14 mouse cellular contexts compared by ENCODE assay signal in the genomic region with DNA sequence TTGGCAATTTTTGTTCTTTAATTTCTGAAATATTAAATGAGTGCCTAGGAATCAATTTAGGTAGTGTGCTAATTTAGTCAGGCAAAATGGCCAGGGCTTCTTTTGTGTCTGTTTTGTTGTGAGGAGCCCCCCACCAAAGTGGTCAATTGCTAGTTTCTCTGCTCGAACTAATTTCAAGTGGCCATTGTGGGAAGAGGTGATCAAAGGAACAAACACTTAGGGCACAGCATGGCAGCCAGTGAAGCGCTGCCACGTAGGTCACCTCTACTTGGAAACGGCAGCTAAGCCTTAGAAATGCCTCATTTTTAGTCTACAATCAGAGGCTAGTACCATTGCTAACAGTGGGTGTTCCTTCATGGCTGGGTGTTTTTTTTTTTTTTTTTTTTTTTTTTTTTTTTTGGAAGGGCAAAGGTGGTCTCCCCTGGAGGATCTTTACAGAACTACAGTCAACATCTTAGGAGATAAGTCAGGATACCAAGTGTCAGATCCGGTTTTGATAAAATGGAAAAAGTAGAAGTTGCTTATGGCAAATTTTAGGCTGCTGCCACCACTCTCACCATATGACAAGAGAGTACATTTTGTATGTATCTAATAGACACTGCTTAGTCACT. TPM values are rescaled to one million over a fixed set of nuclear protein-coding genes. Genes with fewer than 3 reads are reported as not detected.
A peak's percentile ranks its signal among the peaks of the same experiment; 100 is the strongest.
DNase-seq lines count a peak whose midpoint lies in the region; ATAC-seq and TF ChIP-seq lines count a peak whose summit lies in the region.
"Had no signal": no experiment of that assay in that cellular context is flagged by ENCODE, and none has a peak within 500 bp of the region (broad histone marks: within the 10 kb centered on the region; RNA-seq: fewer than 3 reads in every experiment).

No protein-coding gene starts in this region.

- H3K4me2 ChIP-seq in intestine, embryonic 14.5 days (ENCODE audit: low read length), result peak overlapping the region; percentile 66
- H3K4me2 ChIP-seq in intestine, embryonic 16.5 days (ENCODE audit: low read depth, low read length), result no peak overlapping the region
- peak overlapping the region; percentile 32 for H3K4me2 ChIP-seq in forebrain, embryonic 16.5 days (ENCODE audit: low read length)
- H3K4me2 ChIP-seq in midbrain, embryonic 12.5 days (replicated peaks), result peak overlapping the region; percentile 82
- H3K4me2 ChIP-seq: liver, embryonic 11.5 days had no signal

- no peak for ATAC-seq in intestine, embryonic 14.5 days (replicated peaks; ENCODE audit: low FRiP score, low TSS enrichment, low read depth)
- no peak for ATAC-seq in intestine, embryonic 16.5 days
- no peak for ATAC-seq in forebrain, embryonic 16.5 days
- no peak for ATAC-seq in midbrain, embryonic 12.5 days (ENCODE audit: low FRiP score, low read depth)
- ATAC-seq: activated CD4-positive, CD25-positive, alpha-beta regulatory T cell, adult 4 months had no signal

- H3K4me3 ChIP-seq in intestine, embryonic 14.5 days (ENCODE audit: low read depth, low read length), result no peak overlapping the region
- H3K4me3 ChIP-seq in intestine, embryonic 16.5 days (ENCODE audit: low read length), result no peak overlapping the region
- peak overlapping the region; percentile 18; the same call in 1 of the 2 replicates for H3K4me3 ChIP-seq in cortical plate, adult 2 months (ENCODE audit: insufficient read depth, low read length)
- H3K4me3 ChIP-seq in forebrain, embryonic 16.5 days (replicated peaks; ENCODE audit: low read length), result peak overlapping the region; percentile 8; the same call in 1 of the 2 replicates
- H3K4me3 ChIP-seq in midbrain, embryonic 12.5 days, result peak overlapping the region; percentile 14; the same call in 1 of the 2 replicates
- H3K4me3 ChIP-seq: gastrocnemius, adult 2 months; megakaryocyte, embryonic 14.5 days had no signal

- no peak for TF ChIP-seq POLR2A in cortical plate, adult 2 months (IDR thresholded peaks at IDR 0.05; ENCODE audit: extremely low read depth, insufficient read depth, low read length)

- 0 out of 2 replicates have a peak, but pooled peaks cover 5% of the 10 kb centered on the region for H3K4me1 ChIP-seq in intestine, embryonic 14.5 days (replicated peaks; ENCODE audit: control insufficient read depth, insufficient read depth, low read length)
- peaks cover 7% of the 10 kb centered on the region; the same call in 1 of the 2 replicates for H3K4me1 ChIP-seq in intestine, embryonic 16.5 days (ENCODE audit: control insufficient read depth, insufficient read depth, low read length)
- H3K4me1 ChIP-seq in cortical plate, adult 2 months (ENCODE audit: control insufficient read depth, insufficient read depth, low read length), result no peaks in the 10 kb centered on the region; the same call in 1 of the 2 replicates
- peaks cover 10% of the 10 kb centered on the region for H3K4me1 ChIP-seq in forebrain, embryonic 16.5 days (replicated peaks; ENCODE audit: control insufficient read depth, insufficient read depth, low read length)
- H3K4me1 ChIP-seq in midbrain, embryonic 12.5 days, result peaks cover 7% of the 10 kb centered on the region; the same call in 1 of the 2 replicates

- intact Hi-C loops in gastrocnemius, postnatal 36 days (cut with DNase I), result loop anchor here (5.0 kb wide), 1 partner anchor 349 kb away; no protein-coding TSS in a partner anchor

- H3K27me3 ChIP-seq in intestine, embryonic 14.5 days (replicated peaks; ENCODE audit: control insufficient read depth, insufficient read depth, low read length), result no peaks in the 10 kb centered on the region
- H3K27me3 ChIP-seq in intestine, embryonic 16.5 days (replicated peaks; ENCODE audit: control insufficient read depth, insufficient read depth, low read length), result no peaks in the 10 kb centered on the region
- H3K27me3 ChIP-seq in forebrain, embryonic 16.5 days (replicated peaks; ENCODE audit: control insufficient read depth, insufficient read depth, low read length), result no peaks in the 10 kb centered on the region
- peaks cover 6% of the 10 kb centered on the region; the same call in 1 of the 2 replicates for H3K27me3 ChIP-seq in midbrain, embryonic 12.5 days

- H3K36me3 ChIP-seq in intestine, embryonic 14.5 days (ENCODE audit: control insufficient read depth, insufficient read depth, low read length), result no peaks in the 10 kb centered on the region
- H3K36me3 ChIP-seq in intestine, embryonic 16.5 days (ENCODE audit: control insufficient read depth, insufficient read depth, low read length), result no peaks in the 10 kb centered on the region
- H3K36me3 ChIP-seq in forebrain, embryonic 16.5 days (ENCODE audit: control insufficient read depth, insufficient read depth), result no peaks in the 10 kb centered on the region
- no peaks in the 10 kb centered on the region for H3K36me3 ChIP-seq in midbrain, embryonic 12.5 days

- 70% methylated on average over 5 of the region's 5 CpGs for WGBS in intestine, embryonic 14.5 days
- 68% methylated on average over 5 of the region's 5 CpGs for WGBS in intestine, embryonic 16.5 days
- WGBS in forebrain, embryonic 16.5 days, result 16% methylated on average over 5 of the region's 5 CpGs
- WGBS in midbrain, embryonic 12.5 days, result 22% methylated on average over 5 of the region's 5 CpGs

- no peak overlapping the region for H3K27ac ChIP-seq in intestine, embryonic 14.5 days (ENCODE audit: low read depth)
- no peak overlapping the region for H3K27ac ChIP-seq in intestine, embryonic 16.5 days (ENCODE audit: low read length)
- no peak overlapping the region for H3K27ac ChIP-seq in cortical plate, adult 2 months (ENCODE audit: insufficient read depth, low read length)
- H3K27ac ChIP-seq in forebrain, embryonic 16.5 days (ENCODE audit: low read length), result no peak overlapping the region
- H3K27ac ChIP-seq in midbrain, embryonic 12.5 days (replicated peaks), result no peak overlapping the region
- H3K27ac ChIP-seq: gastrocnemius, adult 2 months had no signal

- no peak overlapping the region for H3K9ac ChIP-seq in intestine, embryonic 14.5 days (ENCODE audit: low read length)
- H3K9ac ChIP-seq in intestine, embryonic 16.5 days (ENCODE audit: low read depth, low read length), result no peak overlapping the region
- H3K9ac ChIP-seq in forebrain, embryonic 16.5 days (replicated peaks; ENCODE audit: low read depth, low read length), result no peak overlapping the region
- H3K9ac ChIP-seq in midbrain, embryonic 12.5 days (replicated peaks), result no peak overlapping the region

- no peaks in the 10 kb centered on the region for H3K9me3 ChIP-seq in intestine, embryonic 14.5 days (ENCODE audit: control insufficient read depth, low read length)
- H3K9me3 ChIP-seq in intestine, embryonic 16.5 days (ENCODE audit: control insufficient read depth, low read length), result no peaks in the 10 kb centered on the region
- H3K9me3 ChIP-seq in forebrain, embryonic 16.5 days (ENCODE audit: control insufficient read depth, low read length), result no peaks in the 10 kb centered on the region
- no peaks in the 10 kb centered on the region for H3K9me3 ChIP-seq in midbrain, embryonic 12.5 days

- DNase-seq in intestine, embryonic 14.5 days (ENCODE audit: low spot score), result peak; percentile 50
- no peak for DNase-seq in ovary, adult 18-20 months (ENCODE audit: low spot score)
- no peak for DNase-seq in gastrocnemius, postnatal 36 days
- no peak for DNase-seq in thymus, postnatal 4 days
- DNase-seq: cerebellum, adult 11-12 months; gastrocnemius, adult 2 months; kidney, adult 8-10 months had no signal

- TF ChIP-seq CTCF in cortical plate, adult 2 months (IDR thresholded peaks at IDR 0.05; ENCODE audit: extremely low read depth, insufficient read depth, low read length), result no peak

RNA-seq across cellular contexts. Expression of gene Spats2l, which starts 2.8 kb away (rescaled TPM):
- 77.3 and 82.5 TPM in 2 replicates for polyA plus RNA-seq in intestine, embryonic 14.5 days (2014; fragmentation: Nextera tagmentation; extraction: Ambion mirVana)
- polyA plus RNA-seq in intestine, embryonic 16.5 days (2015; fragmentation: Nextera tagmentation; extraction: Ambion mirVana), result 53.0 and 56.7 TPM in 2 replicates
- polyA plus RNA-seq in cortical plate, adult 2 months (2012; rRNA removed), result 24.6 and 27.4 TPM in 2 replicates
- 51.5 and 52.3 TPM in 2 replicates for polyA plus RNA-seq in forebrain, embryonic 16.5 days (2015; fragmentation: Nextera tagmentation; extraction: Ambion mirVana)
- polyA plus RNA-seq in midbrain, embryonic 12.5 days (2016; fragmentation: Nextera tagmentation; extraction: Ambion mirVana), result 60.3 and 62.3 TPM in 2 replicates
- total RNA-seq in gastrocnemius, postnatal 36 days (2021), result 1 to 10 TPM; 3.8 to 4.0 TPM

Comparison
In these comparisons a context has a peak if more than half of its experiments do, and no peak if none do; other contexts are left out.
1. H3K4me3 ChIP-seq: peak in cortical plate, adult 2 months (single experiment), forebrain, embryonic 16.5 days (single experiment) and midbrain, embryonic 12.5 days (single experiment); none in intestine, embryonic 14.5 days (single experiment) and intestine, embryonic 16.5 days (single experiment).